Mouse (Mus musculus): ENCODE results near the gene Fpr-rs6. TPM values are rescaled to one million over a fixed set of nuclear protein-coding genes. Genes with fewer than 3 reads are reported as not detected.

The Fpr-rs6 gene
- not detected in 2 replicates for polyA plus RNA-seq (2012)

DNA sequence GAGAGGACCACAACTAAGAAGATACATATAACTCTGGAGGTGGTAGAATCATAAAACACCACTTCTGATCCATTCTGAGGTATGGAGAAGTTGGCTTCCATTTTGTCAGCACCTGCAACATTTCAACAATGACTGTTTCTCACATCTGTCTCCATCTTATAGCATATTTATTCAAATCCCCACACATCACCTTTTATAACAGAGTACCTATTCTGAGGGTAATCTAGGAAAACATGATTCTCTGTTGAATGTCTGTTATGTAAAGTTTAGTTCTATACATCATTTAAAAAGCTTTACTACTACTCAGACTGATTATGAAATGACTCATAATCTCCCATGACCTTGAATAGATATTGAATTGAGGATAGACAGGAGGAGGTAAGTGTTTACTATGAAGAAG lies at the start of gene Fpr-rs6:
TSS of gene Fpr-rs6 (minus strand) at position 101 of the 400 bp plus-strand sequence.
- Histone ChIP-seq H3K9me3 (ENCODE audit: control insufficient read depth, low read length) (no peaks in the 10 kb centered on the region; the same call in 1 of the 2 replicates), H3K4me1 (ENCODE audit: control insufficient read depth) (no peaks in the 10 kb centered on the region), H3K4me3 (replicated peaks) (no peak within 1 kb of the TSS), H3K27me3 (ENCODE audit: control insufficient read depth) (no peaks in the 10 kb centered on the region), H3K36me3 (ENCODE audit: control insufficient read depth) (no peaks in the 10 kb centered on the region)
- TF ChIP-seq GATA1 (IDR thresholded peaks at IDR 0.05; ENCODE audit: low read length) (no peak), TAL1 (IDR thresholded peaks at IDR 0.05; ENCODE audit: low read length) (no peak)

Other genes starting within 250 kb of the Fpr-rs6 start
- not detected in 2 replicates for gene Vmn2r104, start 134.8 kb downstream of the Fpr-rs6 start, polyA plus RNA-seq (2012)
- gene Fpr-rs7, start 68.9 kb downstream of the Fpr-rs6 start, polyA plus RNA-seq (2012) = not detected in 2 replicates
- not detected in 2 replicates for gene Vmn2r105, start 52.0 kb upstream of the Fpr-rs6 start, polyA plus RNA-seq (2012)
- not detected in 2 replicates for gene Vmn2r106, start 102.5 kb upstream of the Fpr-rs6 start, polyA plus RNA-seq (2012)
- gene Vmn2r107, start 162.1 kb upstream of the Fpr-rs6 start, polyA plus RNA-seq (2012) = not detected in 2 replicates
- not detected in 2 replicates for gene Vmn1r224, start 231.0 kb upstream of the Fpr-rs6 start, polyA plus RNA-seq (2012)

Data from erythroblast, embryonic 14.5 days (primary cell).